Mouse (Mus musculus) G1E (cell line): Measurements from ENCODE around the gene Ccnt1.

ENCODE experiments used
- CTCF ChIP-seq: IDR thresholded peaks from 2 replicates; pipeline ENCODE4 v1.5.1; 2012; ENCODE audit warnings: low read depth, low read length, inconsistent platforms, mixed read lengths
- GATA1 ChIP-seq: IDR thresholded peaks from 2 replicates; pipeline ENCODE4 v1.6.1; 2012; ENCODE audit warnings: borderline replicate concordance, low read length, inconsistent platforms, mixed read lengths
- GATA2 ChIP-seq: IDR thresholded peaks from 2 replicates; pipeline ENCODE4 v1.6.1; 2012; ENCODE audit warnings: low read depth, low read length, inconsistent platforms, borderline replicate concordance
- POLR2AphosphoS5 ChIP-seq: IDR thresholded peaks from 2 replicates; pipeline ENCODE4 v1.6.1; 2012; ENCODE audit warnings: low read depth, low read length, inconsistent platforms; ENCODE audit not compliant: insufficient replicate concordance
- TAL1 ChIP-seq: conservative IDR thresholded peaks from 2 replicates; pipeline ENCODE4 v1.6.1; 2012; ENCODE audit warnings: low read depth, low read length, inconsistent platforms, mixed read lengths

- TF ChIP-seq CTCF (no peak), TAL1 (no peak), GATA1 (no peak), POLR2AphosphoS5 (no peak), GATA2 (no peak)
Measured at GRCm38 (mm10) chr15:98591396-98591795, 20.7 kb upstream of the Ccnt1 start.
